Mouse (Mus musculus): ENCODE measurements around the gene Epo.

Gene Epo

DNA sequence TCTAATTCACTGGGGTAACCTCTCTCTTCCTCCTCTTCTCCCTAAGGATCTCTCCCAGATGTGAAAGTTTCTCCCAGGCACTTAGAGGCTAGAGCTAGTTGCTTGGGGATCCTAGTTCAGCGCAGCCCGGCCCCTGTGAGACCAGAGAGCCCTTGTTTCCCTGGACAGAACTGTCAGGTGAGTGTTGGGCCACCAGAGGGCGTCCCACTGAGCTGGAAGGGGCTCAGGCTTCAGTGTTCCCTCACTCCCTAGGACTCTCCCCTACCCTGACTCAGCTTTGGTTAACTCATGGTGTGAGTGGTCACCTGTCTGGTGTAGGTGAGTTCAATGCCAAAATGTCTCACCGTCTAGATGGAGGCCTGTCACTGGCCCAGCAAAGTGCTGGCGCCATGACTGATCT lies 14.6 kb downstream of the Epo start, which contains the start of gene Gigyf1:
Gene Gigyf1, plus strand, starts transcription at position 113 of the 400 bp plus-strand sequence.
- peak; percentile 58 for DNase-seq

DNA sequence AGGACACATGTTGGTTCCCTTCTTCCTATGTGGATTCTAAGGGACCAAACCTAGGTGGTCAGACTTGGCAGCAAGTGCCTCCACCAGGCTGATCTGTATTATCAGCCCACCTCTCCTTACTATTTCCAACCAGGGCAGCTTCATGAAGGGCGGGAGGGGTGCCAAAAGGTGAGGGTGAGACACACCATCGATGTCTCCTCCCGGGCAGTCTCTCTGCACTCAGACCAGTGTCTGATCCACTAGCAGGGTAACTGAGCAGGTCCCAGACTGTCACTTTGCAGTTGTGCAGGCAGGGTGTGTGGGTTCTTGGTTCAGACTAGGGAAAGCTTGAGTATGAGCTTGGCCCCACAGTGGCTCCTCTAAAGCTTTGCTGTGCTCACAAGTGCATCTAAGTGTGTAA lies 18.2 kb downstream of the Epo start:
- no peak for DNase-seq

DNA sequence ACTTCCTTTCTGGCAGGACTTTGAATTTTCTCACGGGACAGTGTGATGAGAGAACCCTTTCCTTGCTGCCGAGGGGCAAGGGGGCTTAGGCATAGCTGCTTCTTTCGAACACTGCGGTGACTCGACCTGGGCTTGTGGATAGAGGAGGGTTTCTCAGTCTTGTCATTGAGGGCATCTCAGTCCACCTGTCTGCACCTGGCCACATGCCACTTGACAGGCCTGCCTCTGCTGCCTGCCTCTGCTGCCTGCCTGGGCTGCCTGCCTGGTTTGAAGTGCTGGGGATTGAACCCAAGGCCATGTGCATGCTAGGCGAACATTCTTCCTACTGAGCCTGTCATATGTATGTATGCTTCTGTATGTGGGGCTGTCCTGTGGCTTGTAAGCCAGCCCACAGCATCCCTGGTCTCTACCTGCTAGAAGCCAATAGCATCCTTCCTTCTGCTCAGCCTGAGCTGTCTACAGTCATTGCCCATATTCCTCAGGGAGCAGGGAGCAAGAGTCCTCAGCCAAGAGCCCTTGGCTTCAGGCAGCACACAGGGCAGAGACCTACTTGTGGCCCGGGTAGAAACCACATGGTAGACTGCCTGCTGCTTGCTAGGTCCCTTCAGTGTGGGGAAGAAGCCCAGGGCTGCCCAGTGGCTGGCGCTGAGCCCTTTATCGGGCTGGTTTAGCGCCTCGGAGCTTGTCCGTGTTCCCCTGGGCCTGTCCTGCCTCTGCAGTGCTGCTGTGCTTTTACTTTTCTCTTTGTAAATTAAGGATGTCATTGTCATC lies 18.9 kb downstream of the Epo start:
- DNase-seq: no peak

DNA sequence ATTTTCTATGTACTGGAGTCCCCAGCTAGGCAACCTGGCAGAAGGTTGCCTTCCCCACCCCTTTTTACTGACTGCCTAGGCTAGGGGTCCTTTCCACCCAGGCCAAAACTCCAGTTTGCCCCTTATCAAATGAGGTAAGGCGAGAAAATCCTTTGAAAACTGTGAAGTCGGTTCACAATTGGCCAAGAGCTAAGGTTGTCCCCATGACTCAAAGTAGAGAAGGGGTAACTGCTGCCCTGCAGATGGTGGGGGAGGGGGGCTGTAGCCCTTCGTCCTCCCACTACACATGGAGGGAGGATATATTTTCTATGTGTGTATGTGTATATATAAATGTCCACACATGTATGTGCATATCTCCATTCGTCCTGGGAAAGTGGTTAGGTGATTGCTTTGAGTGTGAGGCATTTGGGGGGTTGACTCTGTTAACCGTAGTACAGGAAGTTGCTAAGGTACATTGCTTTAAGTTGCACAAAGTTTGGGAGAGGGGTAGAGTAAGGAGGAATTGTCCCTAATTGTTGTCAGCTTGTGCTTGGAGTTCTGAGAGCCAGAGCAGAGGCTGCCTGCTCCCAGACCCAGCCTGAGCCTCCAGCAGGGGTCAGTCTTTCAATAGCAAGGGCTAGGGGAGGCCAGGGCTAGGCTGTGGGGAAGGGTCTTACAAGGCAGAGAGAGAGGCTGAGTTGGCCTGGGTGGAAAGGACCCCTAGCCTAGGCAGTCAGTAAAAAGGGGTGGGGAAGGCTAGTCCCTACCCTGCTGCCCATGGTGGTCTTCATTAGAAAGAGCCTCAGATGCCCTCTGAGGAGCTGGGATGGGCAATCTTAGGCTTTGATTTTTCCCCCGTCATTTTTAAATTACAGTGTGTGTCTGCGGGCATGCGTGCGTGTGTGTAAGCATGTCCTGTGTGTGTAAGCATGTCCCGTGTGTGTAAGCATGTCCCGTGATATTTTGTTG lies 19.9 kb downstream of the Epo start:
- peak; percentile 71 for DNase-seq

DNA sequence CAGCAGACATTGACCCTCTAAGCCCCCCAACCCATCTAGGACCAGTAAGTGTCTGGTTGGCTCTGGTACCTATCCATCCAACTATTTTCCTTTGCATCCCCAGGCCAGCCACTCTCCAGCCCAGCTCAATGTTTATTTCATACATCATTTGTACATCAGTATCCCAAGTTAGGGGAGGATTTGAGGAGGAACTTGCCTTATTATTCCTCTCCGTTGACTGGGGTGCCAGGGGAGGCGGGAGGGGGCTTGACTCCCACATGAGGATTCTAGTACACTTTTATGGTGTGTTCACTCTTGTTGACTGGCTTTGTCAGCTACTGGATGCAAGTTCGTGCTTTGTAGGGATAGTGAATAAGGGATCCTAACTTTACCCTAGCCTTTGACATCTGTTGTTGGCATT lies 21.3 kb downstream of the Epo start:
- DNase-seq: no peak

- no peak for DNase-seq
Measured at GRCm38 (mm10) chr5:137510573-137511390, 22.3 kb downstream of the Epo start.

- DNase-seq: peak; percentile 84
Measured at GRCm38 (mm10) chr5:137510014-137510501, 23.0 kb downstream of the Epo start.

GRCm38 (mm10) chr5:137504041-137504440 lies 29.0 kb downstream of the Epo start:
- DNase-seq: peak; percentile 27

GRCm38 (mm10) chr5:137502667-137503110 lies 30.4 kb downstream of the Epo start:
- peak; percentile 96 for DNase-seq

- peak; percentile 100 for DNase-seq
Measured at GRCm38 (mm10) chr5:137501709-137502666, 31.1 kb downstream of the Epo start, which contains the start of gene Pop7. Gene Pop7, minus strand, starts transcription at chr5:137502518.

DNA sequence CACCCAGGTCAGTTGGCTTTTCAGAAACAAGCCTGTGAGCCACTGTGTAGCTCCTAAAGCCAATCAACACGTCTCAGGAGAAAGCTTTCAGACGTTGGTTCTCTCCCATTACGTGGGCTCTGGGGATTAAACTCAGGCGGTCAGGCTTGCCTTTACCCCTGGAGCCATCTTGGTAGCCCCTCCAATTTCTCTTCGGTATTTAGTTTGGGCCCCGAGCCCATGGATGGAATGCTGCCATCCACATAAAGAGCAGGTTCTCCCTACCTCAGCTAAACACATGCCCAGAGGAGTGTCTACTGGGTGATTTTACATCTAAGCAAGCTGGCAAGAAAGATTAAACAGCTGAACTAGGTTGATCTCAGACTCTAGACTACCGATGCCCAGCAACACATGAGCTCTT lies 32.9 kb downstream of the Epo start:
- no peak for DNase-seq

DNA sequence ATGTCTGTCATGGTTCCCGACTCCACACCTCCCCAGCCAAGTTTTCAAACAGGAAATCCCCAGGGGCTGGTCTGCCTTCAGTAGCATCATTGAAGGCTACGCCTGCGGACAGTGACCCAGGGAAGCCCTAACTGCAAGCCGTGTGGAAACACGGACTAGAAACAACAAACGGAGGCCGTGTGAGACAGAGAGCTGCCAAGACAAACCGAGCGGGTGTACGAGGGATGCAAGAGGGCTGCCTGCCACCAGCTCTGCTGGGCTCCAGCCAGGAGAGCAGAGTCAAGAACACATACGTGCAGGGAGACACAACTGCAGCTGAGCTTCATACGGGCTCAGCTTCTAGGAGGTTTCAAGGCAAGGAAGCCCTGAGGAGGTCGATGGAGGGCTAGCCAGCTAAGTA lies 39.2 kb downstream of the Epo start:
- DNase-seq: no peak

- DNase-seq: no peak
Measured at GRCm38 (mm10) chr5:137491559-137491958, 41.5 kb downstream of the Epo start.

DNA sequence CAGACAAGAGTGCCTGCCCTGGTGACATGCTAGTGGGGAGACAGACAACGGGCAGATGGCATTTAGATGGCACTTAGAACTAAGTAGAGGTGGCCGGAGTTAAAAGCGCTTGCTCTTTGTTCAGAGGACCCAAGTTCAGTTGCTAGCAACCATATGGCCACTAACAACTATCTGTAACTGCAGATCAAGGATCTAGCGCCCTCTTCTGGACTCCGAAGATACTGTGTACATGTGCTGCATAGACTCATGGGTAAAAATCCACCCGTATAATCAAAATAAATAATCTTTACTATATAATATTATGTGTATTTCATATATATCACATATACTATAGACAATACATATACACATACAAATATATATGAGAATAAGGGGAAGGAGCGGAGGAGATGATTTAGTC lies 45.4 kb downstream of the Epo start:
- DNase-seq: peak; percentile 26

DNA sequence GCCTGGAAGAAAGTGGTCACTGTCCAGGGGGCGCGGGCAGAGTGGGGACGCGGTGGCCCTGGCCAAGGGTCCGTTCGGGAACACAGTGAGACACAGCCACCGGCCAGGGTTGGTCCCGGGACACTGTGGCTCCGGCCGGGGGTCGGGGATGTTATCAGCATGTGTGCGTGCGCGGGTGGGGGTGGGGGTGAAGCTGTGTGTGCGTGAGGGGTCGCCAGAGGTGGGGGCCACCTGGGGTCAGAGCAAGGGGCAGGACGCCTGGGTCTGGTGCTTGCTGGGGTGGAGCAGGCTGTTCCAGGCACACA lies 47.2 kb downstream of the Epo start:
- DNase-seq: peak; percentile 11

- peak; percentile 22 for DNase-seq
Measured at GRCm38 (mm10) chr5:137485071-137485850, 47.8 kb downstream of the Epo start.

GRCm38 (mm10) chr5:137481897-137482296 lies 51.1 kb downstream of the Epo start:
- DNase-seq: peak; percentile 44

- peak; percentile 91 for DNase-seq
Measured at GRCm38 (mm10) chr5:137481138-137481537, 51.9 kb downstream of the Epo start.

DNA sequence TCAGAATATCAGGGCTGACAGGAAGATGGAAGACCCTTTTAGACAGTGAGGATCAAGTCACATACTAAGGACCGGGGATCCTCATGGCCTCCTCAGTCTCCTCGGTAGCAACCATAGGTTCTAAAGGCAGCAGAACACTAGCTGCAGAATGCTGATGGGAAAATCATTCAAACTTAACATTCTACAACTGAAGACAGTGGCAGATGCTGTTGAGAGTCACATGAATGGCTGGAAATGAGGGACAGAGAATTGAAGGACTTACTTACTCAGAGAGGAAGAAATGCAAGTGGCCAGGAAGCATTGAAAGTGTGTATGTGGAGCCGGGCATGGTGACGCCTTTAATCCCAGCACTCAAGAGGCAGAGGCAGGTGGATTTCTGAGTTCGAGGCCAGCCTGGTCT lies 56.1 kb downstream of the Epo start, which contains the start of gene Zan:
Gene Zan, minus strand, starts transcription at position 101 of the 400 bp plus-strand sequence.
- DNase-seq: no peak

GRCm38 (mm10) chr5:137474351-137474750 lies 58.7 kb downstream of the Epo start:
- no peak for DNase-seq

All from retina, postnatal 1 day (tissue).